Mouse (Mus musculus) heart, adult 9 months (tissue): ENCODE measurements around the gene Aph1b.
"Not testable (repeated sequence)": the region's sequence is repeated elsewhere in the genome, so short reads cannot be mapped to it uniquely, and the experiment has no call there.

Experiments
- DNase-seq, 2 experiments: peaks; one replicate each; pipeline ENCODE4 v3.0.0; 2022; ENCODE audit warnings: low spot score in 2 of 2

Gene Aph1b

GRCm38 (mm10) chr9:66795464-66796324 lies at the start of gene Aph1b:
TSS of gene Aph1b (minus strand) at chr9:66795490.
- DNase-seq, result peak; percentile 97 to 98

DNA sequence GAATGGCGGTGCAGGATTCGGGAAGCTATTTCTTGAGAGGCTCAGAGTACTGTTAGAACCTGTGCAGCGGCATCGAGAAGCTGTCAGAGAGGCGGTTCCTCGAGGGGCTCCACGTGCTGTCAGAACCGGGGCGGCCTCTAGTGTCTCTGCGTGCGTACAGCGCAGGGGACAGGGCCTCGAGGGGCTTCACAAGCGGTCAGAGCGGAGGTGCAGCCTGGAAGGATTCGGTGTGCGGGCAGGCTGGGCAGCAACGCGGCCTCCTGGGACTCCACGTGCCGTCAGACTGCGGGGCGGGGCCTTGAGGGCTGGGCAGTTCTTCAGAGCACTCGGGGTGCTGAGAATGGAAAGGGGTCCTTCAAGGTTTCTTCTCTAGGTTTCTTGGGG lies 39.8 kb upstream of the Aph1b start:
- no peak for DNase-seq

DNA sequence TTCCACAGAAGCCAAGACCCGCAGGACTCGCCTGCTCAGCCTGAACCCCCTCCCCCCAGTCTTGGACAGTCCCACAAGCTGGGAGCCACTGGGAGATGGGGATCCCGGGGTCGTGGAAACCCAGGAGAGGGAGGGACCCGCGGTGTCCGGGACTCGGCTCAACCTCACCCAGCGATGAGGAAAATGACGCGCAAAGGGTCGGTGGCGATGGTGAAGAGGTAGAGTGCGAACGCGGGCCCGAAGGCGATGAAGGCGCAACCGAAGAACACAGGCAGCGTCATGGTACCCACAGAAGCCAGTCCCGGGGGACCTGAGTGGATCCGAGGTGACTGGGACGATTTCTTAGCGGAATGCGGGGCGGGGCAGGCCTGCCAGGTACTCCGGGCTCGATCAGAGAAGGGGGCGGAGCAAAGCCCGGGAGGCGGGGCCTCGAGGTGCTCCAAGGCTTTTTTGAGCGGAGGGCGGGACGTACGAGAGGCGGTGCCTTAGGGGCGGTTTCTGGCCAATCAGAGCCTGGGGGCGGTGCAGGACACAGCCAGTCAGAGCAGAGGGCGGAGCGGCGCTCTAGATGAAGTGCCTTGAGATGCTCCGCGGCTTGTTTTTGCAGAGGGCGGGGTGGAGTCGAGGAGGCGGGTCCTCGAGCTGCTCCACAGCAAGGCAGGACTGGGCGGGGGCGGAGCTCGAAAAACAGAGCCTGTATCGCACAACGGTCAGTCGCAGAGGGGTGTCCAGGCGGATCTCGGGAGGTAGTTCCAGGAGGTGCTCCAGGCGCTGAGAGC lies 39.2 kb upstream of the Aph1b start, which contains the start of gene Aph1c:
TSS of gene Aph1c (minus strand) at position 409 of the 779 bp plus-strand sequence.
- peak; percentile 98 to 99 for DNase-seq

DNA sequence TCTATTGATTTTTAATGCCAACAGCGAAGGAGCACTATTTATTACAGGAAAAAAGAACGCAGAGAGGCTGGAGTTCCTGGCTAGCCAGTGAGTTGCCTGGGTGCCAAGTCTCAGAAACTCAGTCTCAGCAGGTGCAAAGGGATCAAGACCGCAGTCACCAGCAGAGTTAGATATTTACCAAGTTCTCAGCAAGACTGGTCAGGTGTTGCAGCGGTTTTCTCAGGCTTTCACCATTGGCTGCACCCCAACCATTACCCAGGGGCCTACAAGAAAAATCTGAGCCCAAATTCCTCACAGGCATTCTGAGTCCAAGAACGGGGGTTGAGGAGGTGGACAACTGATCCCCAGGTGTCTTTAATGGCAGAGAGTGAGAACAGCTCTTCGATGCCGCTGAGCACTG lies 38.6 kb upstream of the Aph1b start:
- no peak for DNase-seq

DNA sequence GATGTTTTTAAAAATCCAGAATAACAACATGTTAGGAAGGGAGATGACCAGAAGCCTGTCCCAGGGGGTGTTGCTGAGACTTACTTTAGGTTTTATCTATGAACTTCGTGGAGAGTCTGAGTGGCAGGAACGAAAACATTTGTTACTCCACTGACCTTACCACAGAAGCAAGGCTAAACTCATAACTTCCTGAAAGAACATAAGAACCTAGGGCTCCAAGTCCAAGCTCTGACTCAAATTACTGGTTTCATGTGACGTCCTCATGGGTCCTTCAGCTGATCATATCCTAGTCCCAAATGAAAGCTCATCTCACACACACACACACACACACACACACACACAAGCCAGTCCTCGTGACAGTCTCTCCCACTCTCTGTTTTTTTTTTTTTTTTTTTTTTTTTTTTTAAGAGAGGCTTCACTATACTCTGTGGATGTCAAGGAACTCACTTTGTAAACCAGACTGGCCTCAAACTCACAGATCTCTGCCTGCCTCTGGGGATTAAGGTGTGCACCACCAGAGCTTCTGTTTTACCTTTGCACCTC lies 37.1 kb upstream of the Aph1b start:
- DNase-seq, result no peak

DNA sequence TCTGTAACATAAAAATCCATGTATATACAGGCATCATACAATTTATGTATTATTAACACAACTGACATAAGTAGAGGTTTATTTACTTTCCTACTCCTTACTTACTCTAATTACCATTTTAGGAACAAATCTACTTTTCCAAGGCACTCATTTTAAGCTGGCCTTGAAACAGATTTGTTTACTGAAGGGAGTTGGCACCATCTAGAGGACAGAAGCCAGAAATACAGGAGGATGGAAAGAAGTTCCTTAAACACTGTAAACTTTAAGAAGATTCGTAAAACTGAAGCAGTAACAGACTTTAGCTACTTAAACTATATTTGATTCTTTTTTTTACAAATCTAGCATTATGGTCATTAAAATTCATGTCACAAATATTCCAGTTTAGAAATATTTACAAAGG lies 30.7 kb upstream of the Aph1b start:
- DNase-seq, result peak in 1 of 2 experiments; percentile 38

- not testable (repeated sequence) for DNase-seq
These were observed 27.0 kb upstream of the Aph1b start for GRCm38 (mm10) chr9:66822255-66822654.

- DNase-seq, result no peak
These were observed 25.7 kb upstream of the Aph1b start for GRCm38 (mm10) chr9:66820996-66821395.

DNA sequence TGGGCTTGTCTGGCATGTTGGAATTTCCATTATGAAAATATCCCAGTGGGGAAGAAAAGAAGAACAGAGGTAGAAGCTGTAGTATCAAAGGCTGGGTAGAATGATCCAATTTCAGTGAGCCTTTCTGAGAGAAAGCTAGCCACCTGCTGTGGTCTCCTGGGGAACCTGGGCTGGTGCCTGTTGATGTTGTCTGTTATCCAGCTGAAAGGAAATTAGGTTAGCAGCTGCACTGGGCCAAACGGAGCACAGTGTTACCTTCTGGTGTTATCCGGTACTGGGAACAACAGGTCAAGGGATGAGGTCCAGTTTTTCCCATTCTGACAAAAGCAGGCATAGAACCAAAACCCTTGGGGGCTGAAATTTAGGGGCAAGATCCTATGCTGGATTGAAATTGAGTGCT lies 18.1 kb upstream of the Aph1b start:
- DNase-seq, result no peak

DNA sequence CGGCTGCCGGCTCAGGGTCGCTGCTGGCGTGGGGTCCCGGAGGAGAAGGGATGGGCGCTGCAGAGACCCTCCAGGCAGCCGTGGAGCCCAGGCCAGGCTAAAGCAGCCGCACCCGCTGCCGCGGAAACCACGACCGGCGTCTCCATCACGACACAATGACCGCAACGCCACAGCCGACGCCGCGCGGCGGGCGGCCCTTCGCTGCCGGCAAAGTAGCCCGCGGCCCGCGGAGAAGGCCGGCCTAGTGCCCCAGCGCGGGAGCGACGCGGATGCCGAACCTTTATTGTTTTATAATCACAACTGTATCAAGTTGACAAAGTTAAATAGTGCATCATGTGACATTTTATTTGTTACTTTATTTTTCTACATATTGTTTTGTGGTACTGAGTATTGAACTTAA lies 10.7 kb upstream of the Aph1b start:
- DNase-seq, result not testable (repeated sequence)

DNA sequence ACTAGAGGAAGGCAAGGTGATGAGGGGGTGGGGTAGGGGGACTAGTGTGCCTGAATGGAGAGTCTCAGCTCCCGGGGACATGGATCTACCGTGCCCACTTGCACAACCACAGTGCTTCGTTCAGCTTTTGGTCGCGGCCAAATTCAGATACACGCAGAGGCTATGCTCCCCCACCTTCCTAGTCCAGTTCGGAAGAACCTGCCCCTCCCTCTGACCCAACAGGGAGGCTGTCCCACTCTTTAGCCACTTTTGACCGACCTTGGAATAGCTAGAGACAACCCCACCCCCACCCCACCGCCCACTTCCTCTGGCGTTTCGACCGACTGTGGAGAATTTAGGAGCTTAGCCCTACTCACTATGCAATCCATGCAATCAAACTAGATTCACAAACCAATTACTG lies 6.7 kb upstream of the Aph1b start:
- no peak for DNase-seq

DNA sequence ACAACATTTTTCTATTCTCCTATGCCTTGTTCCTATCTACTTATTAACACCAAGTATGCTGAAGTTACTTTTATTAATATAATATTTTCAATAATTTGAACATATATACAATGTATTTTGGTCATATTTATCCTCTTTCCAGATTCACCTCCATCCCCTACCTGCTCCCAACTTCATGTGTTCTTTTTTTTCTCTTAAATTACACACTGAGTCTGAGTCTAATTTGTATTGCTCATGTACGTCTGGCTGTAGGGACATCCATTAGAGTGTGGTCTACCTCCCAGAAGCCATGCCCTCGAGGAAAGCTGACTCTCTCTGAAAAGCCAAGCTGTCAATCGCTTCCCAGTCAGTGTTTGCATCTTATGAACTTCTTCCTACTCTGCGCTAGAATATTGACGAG lies 1.4 kb upstream of the Aph1b start, which contains the start of gene Gm10647:
TSS of gene Gm10647 (plus strand) at position 301 of the 400 bp plus-strand sequence.
- DNase-seq, result no peak

DNA sequence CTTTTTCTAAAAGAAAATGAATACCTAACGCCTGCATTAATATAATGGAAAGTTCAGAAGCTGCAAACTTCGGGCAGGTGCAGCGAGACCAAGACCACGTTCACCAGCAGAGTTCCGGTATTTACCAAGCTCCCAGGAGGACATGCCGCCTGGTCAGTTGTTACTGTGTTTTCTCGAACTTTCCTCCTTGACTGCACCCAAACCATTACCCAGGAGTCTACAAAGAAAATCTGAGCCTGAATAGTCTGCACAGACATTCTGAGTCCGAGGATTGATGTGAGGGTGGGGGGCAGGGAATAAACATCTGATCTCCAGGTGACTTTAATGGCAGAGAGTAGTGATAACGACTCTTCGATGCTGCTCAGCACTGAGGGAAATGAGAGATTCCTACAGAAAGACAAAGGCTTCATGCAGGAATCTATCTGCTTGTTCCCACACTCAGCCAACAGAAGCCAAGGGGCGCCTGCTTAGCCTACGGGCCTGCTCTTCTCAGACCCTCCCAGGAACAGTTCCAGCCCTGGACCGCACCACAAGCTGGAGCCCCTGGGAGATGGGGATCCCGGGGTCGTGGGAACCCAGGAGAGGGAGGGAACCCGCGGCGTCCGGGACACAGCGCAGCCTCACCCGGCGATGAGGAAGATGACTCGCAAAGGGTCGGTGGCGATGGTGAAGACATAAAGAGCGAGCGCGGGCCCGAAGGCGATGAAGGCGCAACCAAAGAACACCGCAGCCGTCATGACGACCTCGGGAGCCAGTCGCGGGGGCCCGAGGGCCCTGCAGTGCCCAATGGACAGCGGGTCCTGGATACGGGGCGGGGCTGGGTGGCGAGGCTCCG lies 444 bp downstream of the Aph1b start:
- DNase-seq, result no peak

- no peak for DNase-seq
These were observed 7.5 kb downstream of the Aph1b start for GRCm38 (mm10) chr9:66787821-66788220.

GRCm38 (mm10) chr9:66784552-66784951 lies 10.7 kb downstream of the Aph1b start:
- DNase-seq, result not testable (repeated sequence)

GRCm38 (mm10) chr9:66770701-66771100 lies 24.6 kb downstream of the Aph1b start:
- no peak for DNase-seq

GRCm38 (mm10) chr9:66769275-66769674 lies 26.0 kb downstream of the Aph1b start:
- no peak for DNase-seq

- no peak for DNase-seq
These were observed 26.6 kb downstream of the Aph1b start for GRCm38 (mm10) chr9:66768721-66769120.

GRCm38 (mm10) chr9:66760991-66761390 lies 34.3 kb downstream of the Aph1b start:
- no peak for DNase-seq

- no peak for DNase-seq
These were observed 42.4 kb downstream of the Aph1b start for GRCm38 (mm10) chr9:66752849-66753248.

DNA sequence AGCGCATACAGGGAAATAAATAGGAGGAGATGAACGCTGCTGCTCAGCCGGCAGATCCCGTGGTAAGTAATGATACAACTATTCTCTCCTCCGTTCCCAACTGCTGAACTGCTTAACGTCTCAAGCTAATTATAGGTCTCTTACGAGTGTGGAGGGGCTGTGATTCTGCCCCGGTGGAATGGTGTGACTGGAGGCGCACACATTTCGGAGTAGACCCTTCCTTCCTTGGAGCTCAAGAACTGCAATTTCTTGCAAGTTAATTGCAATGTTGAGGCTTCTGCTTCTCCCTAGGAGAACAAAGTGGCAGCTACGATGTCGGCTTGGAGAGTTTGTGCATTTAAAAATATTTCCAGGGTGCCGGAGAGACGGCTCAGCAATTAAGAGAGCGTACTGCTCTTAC lies 46.9 kb downstream of the Aph1b start:
- no peak for DNase-seq

- no peak for DNase-seq
These were observed 50.8 kb downstream of the Aph1b start for GRCm38 (mm10) chr9:66744531-66744930.
